Mouse (Mus musculus) cortical plate, adult 2 months (tissue): ENCODE results near the gene Gabbr2.

ENCODE experiments used
- CTCF ChIP-seq: fragments of 200-500 bp; IDR thresholded peaks from 2 replicates; pipeline ENCODE4 v1.5.1; 2011; ENCODE audit warnings: mild to moderate bottlenecking, control low read depth, low read length; ENCODE audit not compliant: insufficient read depth; ENCODE audit errors: extremely low read depth
- POLR2A ChIP-seq: fragments of 200-500 bp; IDR thresholded peaks from 2 replicates; pipeline ENCODE4 v1.6.1; 2011; ENCODE audit warnings: mild to moderate bottlenecking, low read length, control low read depth; ENCODE audit not compliant: insufficient read depth; ENCODE audit errors: extremely low read depth

GRCm38 (mm10) chr4:46811165-46811564, 180.5 kb downstream of the Gabbr2 start:
- TF ChIP-seq POLR2A: no peak
- no peak for TF ChIP-seq CTCF
